Mouse (Mus musculus) CH12.LX (cell line): ENCODE measurements around the gene Bag2. TPM values are rescaled to one million over a fixed set of nuclear protein-coding genes. Genes with fewer than 3 reads are reported as not detected.

Experiments
- DNase-seq: peaks from one replicate; pipeline ENCODE4 v3.0.0-alpha.2; 2013; ENCODE audit errors: extremely low read depth
- H3K27ac ChIP-seq: 2 replicates; pipeline ENCODE4 v1.5.1; 2012; ENCODE audit warnings: low read depth, mild to moderate bottlenecking, control low read depth, moderate library complexity; ENCODE audit not compliant: insufficient read depth
- H3K27me3 ChIP-seq: replicated peaks from 2 replicates; pipeline ENCODE3; 2012; ENCODE audit warnings: inconsistent platforms
- H3K36me3 ChIP-seq, 2 experiments: replicated peaks in 1 of 2; 2 replicates each; pipeline versions ENCODE3 to v1.6.1; 2012; ENCODE audit warnings: inconsistent platforms in 1 of 2, low read length in 1 of 2, mild to moderate bottlenecking in 1 of 2, mixed read lengths in 1 of 2, moderate library complexity in 1 of 2; ENCODE audit not compliant: control insufficient read depth in 1 of 2, insufficient read depth in 1 of 2
- H3K4me1 ChIP-seq, 2 experiments: 2 replicates each; pipeline ENCODE4 v1.6.1; 2012; ENCODE audit warnings: inconsistent platforms in 1 of 2, moderate library complexity in 1 of 2; ENCODE audit not compliant: insufficient read depth in 2 of 2, control insufficient read depth in 1 of 2
- H3K4me2 ChIP-seq: 2 replicates; pipeline ENCODE4 v1.6.1; 2012; ENCODE audit warnings: low read depth, mild to moderate bottlenecking, control low read depth; ENCODE audit not compliant: poor library complexity, insufficient read depth, severe bottlenecking
- H3K4me3 ChIP-seq, 3 experiments: fragments of 150-350 bp in 1 of 3; sonication (generic) in 1 of 3; replicated peaks in 1 of 3; 2 replicates each; pipeline versions ENCODE3 to v1.5.1; 2011 to 2012; ENCODE audit warnings: low read depth in 2 of 3, low read length in 2 of 3, mild to moderate bottlenecking in 2 of 3, moderate library complexity in 2 of 3, control low read depth in 1 of 3, improper control_type of control experiment in 1 of 3, inconsistent platforms in 1 of 3, mixed read lengths in 1 of 3; ENCODE audit not compliant: poor library complexity in 1 of 3
- H3K79me2 ChIP-seq: replicated peaks from 2 replicates; pipeline ENCODE4 v1.6.1; 2012; ENCODE audit warnings: mild to moderate bottlenecking, moderate library complexity; ENCODE audit not compliant: control insufficient read depth, poor library complexity, insufficient read depth, severe bottlenecking; ENCODE audit errors: extremely low read depth
- H3K9ac ChIP-seq: 2 replicates; pipeline ENCODE4 v1.6.1; 2012; ENCODE audit warnings: low read depth, mild to moderate bottlenecking, control low read depth, moderate library complexity; ENCODE audit not compliant: insufficient read depth
- H3K9me3 ChIP-seq: replicated peaks from 2 replicates; pipeline ENCODE3; 2012; ENCODE audit warnings: low read length, inconsistent platforms, mixed read lengths
- BHLHE40 ChIP-seq: IDR thresholded peaks from 2 replicates; pipeline ENCODE4 v1.6.1; 2011; ENCODE audit warnings: mild to moderate bottlenecking, low read depth, low read length, improper control_type of control experiment
- CHD1 ChIP-seq: IDR thresholded peaks from 2 replicates; pipeline ENCODE4 v1.6.1; 2012; ENCODE audit warnings: low read depth, low read length, improper control_type of control experiment, inconsistent platforms
- E2F4 ChIP-seq: IDR thresholded peaks from 2 replicates; pipeline ENCODE4 v1.6.1; 2011; ENCODE audit warnings: low read depth, low read length, improper control_type of control experiment; ENCODE audit not compliant: insufficient replicate concordance
- EP300 ChIP-seq: IDR thresholded peaks from 2 replicates; pipeline ENCODE4 v1.6.1; 2011; ENCODE audit warnings: low read length, improper control_type of control experiment
- ETS1 ChIP-seq: conservative IDR thresholded peaks from 2 replicates; pipeline ENCODE4 v1.6.1; 2012; ENCODE audit warnings: low read depth, mild to moderate bottlenecking, inconsistent platforms, low read length, improper control_type of control experiment, moderate library complexity
- IRF4 ChIP-seq: IDR thresholded peaks from 2 replicates; pipeline ENCODE4 v1.6.1; 2014; ENCODE audit warnings: low read depth, mild to moderate bottlenecking, inconsistent platforms, low read length, improper control_type of control experiment
- JUN ChIP-seq: IDR thresholded peaks from 2 replicates; pipeline ENCODE4 v1.6.1; 2011; ENCODE audit warnings: low read depth, mild to moderate bottlenecking, low read length, improper control_type of control experiment, moderate library complexity; ENCODE audit not compliant: insufficient read depth
- JUND ChIP-seq: conservative IDR thresholded peaks from 2 replicates; pipeline ENCODE4 v1.6.1; 2011; ENCODE audit warnings: low read depth, low read length, improper control_type of control experiment
- MAFK ChIP-seq: IDR thresholded peaks from 2 replicates; pipeline ENCODE4 v1.6.1; 2011; ENCODE audit warnings: low read length, improper control_type of control experiment; ENCODE audit not compliant: insufficient replicate concordance
- MAX ChIP-seq: IDR thresholded peaks from 2 replicates; pipeline ENCODE4 v1.6.1; 2011; ENCODE audit warnings: low read length, improper control_type of control experiment
- MXI1 ChIP-seq: IDR thresholded peaks from 2 replicates; pipeline ENCODE4 v1.6.1; 2011; ENCODE audit warnings: mild to moderate bottlenecking, low read depth, low read length, improper control_type of control experiment
- MYC ChIP-seq: IDR thresholded peaks from 2 replicates; pipeline ENCODE4 v1.6.1; 2011; ENCODE audit warnings: low read depth, mild to moderate bottlenecking, improper control_type of control experiment, low read length
- NRF1 ChIP-seq: IDR thresholded peaks from 2 replicates; pipeline ENCODE4 v1.6.1; 2014; ENCODE audit warnings: low read depth, mild to moderate bottlenecking, inconsistent platforms, low read length, improper control_type of control experiment, moderate library complexity
- PAX5 ChIP-seq: IDR thresholded peaks from 2 replicates; pipeline ENCODE4 v1.6.1; 2012; ENCODE audit warnings: low read length, inconsistent platforms, mixed read lengths
- POLR2AphosphoS2 ChIP-seq: IDR thresholded peaks from 2 replicates; pipeline ENCODE4 v1.6.1; 2011; ENCODE audit warnings: low read depth, low read length, improper control_type of control experiment
- SIN3A ChIP-seq: IDR thresholded peaks from 2 replicates; pipeline ENCODE4 v1.6.1; 2012; ENCODE audit warnings: low read length, improper control_type of control experiment, inconsistent platforms
- TCF12 ChIP-seq: IDR thresholded peaks from 2 replicates; pipeline ENCODE4 v1.6.1; 2014; ENCODE audit warnings: low read depth, mild to moderate bottlenecking, inconsistent platforms, low read length, improper control_type of control experiment
- UBTF ChIP-seq: IDR thresholded peaks from 2 replicates; pipeline ENCODE4 v1.6.1; 2012; ENCODE audit warnings: low read depth, mild to moderate bottlenecking, inconsistent platforms, low read length, improper control_type of control experiment, moderate library complexity
- ZKSCAN1 ChIP-seq: IDR thresholded peaks from 2 replicates; pipeline ENCODE4 v1.6.1; 2012; ENCODE audit warnings: low read depth, inconsistent platforms, low read length, improper control_type of control experiment, borderline replicate concordance
- ZMIZ1 ChIP-seq: IDR thresholded peaks from 2 replicates; pipeline ENCODE4 v1.6.1; 2012; ENCODE audit warnings: low read depth, mild to moderate bottlenecking, inconsistent platforms, low read length, improper control_type of control experiment
- dilution Hi-C: fragments of 300-500 bp; cut with MboI; formaldehyde crosslinking; loops from 2 replicates; pipeline ENCODE4 v1.14.3; 2020; ENCODE audit warnings: low sequenced_read_pairs; ENCODE audit not compliant: extremely low pct_unique_long_range_greater_than_20kb, extremely low pct_ligation_motif_present
- in situ Hi-C: fragments of 300-500 bp; cut with MboI; formaldehyde crosslinking; loops from 3 replicates; pipeline ENCODE4 v1.14.3; 2019; ENCODE audit warnings: low sequenced_read_pairs, low pct_ligation_motif_present, low pct_unique_long_range_greater_than_20kb, mixed read lengths
- polyA plus RNA-seq: library from polyadenylated mRNA; unstranded; fragments of >175 nt; gene quantifications from 2 replicates; pipeline ENCODE4 v1.2.1, GENCODE M21; 2012; ENCODE audit warnings: low read depth; ENCODE audit not compliant: insufficient read length
- total RNA-seq, 2 experiments: library from RNA; depleted of rRNA; stranded (reverse); fragments of 300-350 nt in 1 of 2; fragments of >200 nt in 1 of 2; gene quantifications; 2 replicates each; pipeline ENCODE4 v1.2.3; 2012 to 2014

Bag2 gene
- total and polyA plus RNA-seq, 3 experiments: 51.1 to 73.5 (median 62.1) TPM

- Histone ChIP-seq H3K27ac (no peak overlapping the region), H3K9ac (no peak overlapping the region), H3K4me2 (0 out of 2 replicates have a peak overlapping the region, but pooled peaks have one; percentile 1), H3K9me3 (no peaks in the 10 kb centered on the region), H3K4me1 (peaks cover 5 to 38% of the 10 kb centered on the region in 2 experiments; a peak in 3 of 4 replicates), H3K27me3 (no peaks in the 10 kb centered on the region), H3K36me3 (peaks cover 31 to 71% of the 10 kb centered on the region in 2 experiments), H3K79me2 (no peaks in the 10 kb centered on the region), H3K4me3 (no peak overlapping the region)
- no peak for DNase-seq
- TF ChIP-seq MYC (no peak), UBTF (no peak), ETS1 (no peak), TCF12 (no peak), CHD1 (no peak), E2F4 (no peak), JUN (no peak), ZKSCAN1 (no peak), ZMIZ1 (no peak), EP300 (peak; percentile 69), PAX5 (no peak), MAFK (no peak), POLR2AphosphoS2 (no peak), IRF4 (peak; percentile 66), SIN3A (no peak), NRF1 (no peak), MXI1 (no peak)
- in situ Hi-C loops (no loop called here), dilution Hi-C loops (no loop called here)
Observed at GRCm38 (mm10) chr1:33768091-33768787, 10.6 kb upstream of the Bag2 start.

- in situ Hi-C loops (no loop called here), dilution Hi-C loops (no loop called here)
- Histone ChIP-seq H3K4me1 (peaks cover 5 to 38% of the 10 kb centered on the region in 2 experiments; a peak in 3 of 4 replicates), H3K36me3 (peaks cover 30 to 71% of the 10 kb centered on the region in 2 experiments), H3K9me3 (no peaks in the 10 kb centered on the region), H3K4me2 (no peak overlapping the region), H3K79me2 (no peaks in the 10 kb centered on the region), H3K27ac (no peak overlapping the region), H3K4me3 (no peak overlapping the region), H3K27me3 (no peaks in the 10 kb centered on the region), H3K9ac (no peak overlapping the region)
- TF ChIP-seq NRF1 (0 out of 2 replicates have a peak, but pooled peaks have one; percentile 18), JUND (no peak), BHLHE40 (peak; percentile 66), EP300 (0 out of 2 replicates have a peak, but pooled peaks have one; percentile 7), MAX (peak; percentile 56), MYC (peak; percentile 62; the same call in 1 of the 2 replicates), MXI1 (no peak; the same call in 1 of the 2 replicates)
- DNase-seq: no peak
Observed at GRCm38 (mm10) chr1:33766520-33767508, 9.2 kb upstream of the Bag2 start.
